Mouse (Mus musculus) neutrophil, adult 5-6 weeks (primary cell): ENCODE data around the gene Gm43191. TPM values are rescaled to one million over a fixed set of nuclear protein-coding genes. Genes with fewer than 3 reads are reported as not detected.
A peak's percentile ranks its signal among the peaks of the same experiment; 100 is the strongest.
"Not testable (repeated sequence)": the region's sequence is repeated elsewhere in the genome, so short reads cannot be mapped to it uniquely, and the experiment has no call there.

Experiments used
- ATAC-seq: fragments of 151-379, 151-347 bp; 2 replicates; pipeline ENCODE4 v1.8.0; 2017; ENCODE audit warnings: mild to moderate bottlenecking, moderate TSS enrichment; ENCODE audit not compliant: insufficient number of reproducible peaks, poor library complexity, low FRiP score, severe bottlenecking; ENCODE audit errors: extremely low read depth
- total RNA-seq: library from RNA; stranded (forward); fragments of 200-1000 nt; gene quantifications from 2 replicates; pipeline ENCODE4 v1.2.3, GENCODE M21; 2017

The Gm43191 gene
- total RNA-seq, 1 experiment from 2014 or later, result not detected

DNA sequence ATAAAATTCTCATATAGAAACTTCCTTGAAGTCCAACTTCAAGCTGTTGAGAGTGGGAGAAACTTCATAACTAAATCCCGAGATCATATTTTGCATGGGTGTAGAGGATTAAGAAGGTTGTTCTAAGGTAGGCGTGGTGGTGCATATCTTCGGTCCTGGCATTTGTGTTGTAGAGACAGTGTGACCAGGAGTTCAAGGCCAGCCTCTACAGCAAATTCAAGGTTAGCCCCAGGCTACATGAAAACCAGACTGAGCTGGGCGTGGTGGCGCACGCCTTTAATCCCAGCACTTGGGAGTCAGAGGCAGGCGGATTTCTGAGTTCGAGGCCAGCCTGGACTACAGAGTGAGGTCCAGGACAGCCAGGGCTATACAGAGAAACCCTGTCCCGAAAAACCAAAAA lies 16.8 kb downstream of the Gm43191 start:
- not testable (repeated sequence) for ATAC-seq

DNA sequence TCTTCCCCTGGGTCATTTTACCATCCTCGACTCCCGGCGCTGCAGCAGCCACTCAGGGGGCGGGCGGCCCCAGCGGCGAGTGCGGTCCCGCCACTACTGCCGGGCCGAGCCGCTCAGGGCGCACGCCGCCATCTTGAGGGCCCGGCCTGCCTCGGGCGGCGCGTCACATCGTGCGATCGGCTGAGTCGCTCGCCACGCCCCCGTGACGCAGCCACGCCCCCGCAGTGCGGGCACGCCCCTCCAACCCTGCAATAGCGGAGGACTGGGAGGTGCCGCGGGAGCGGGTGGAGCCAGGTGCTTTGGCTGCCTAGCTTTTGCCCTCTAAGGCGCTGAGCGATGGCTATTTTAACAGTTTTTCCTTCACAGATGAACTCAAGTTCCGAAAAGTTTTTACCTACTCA lies 18.6 kb downstream of the Gm43191 start, which contains the start of gene Mfsd14a:
TSS of gene Mfsd14a (minus strand) at position 215 of the 401 bp plus-strand sequence.
- peak; percentile 98 for ATAC-seq

DNA sequence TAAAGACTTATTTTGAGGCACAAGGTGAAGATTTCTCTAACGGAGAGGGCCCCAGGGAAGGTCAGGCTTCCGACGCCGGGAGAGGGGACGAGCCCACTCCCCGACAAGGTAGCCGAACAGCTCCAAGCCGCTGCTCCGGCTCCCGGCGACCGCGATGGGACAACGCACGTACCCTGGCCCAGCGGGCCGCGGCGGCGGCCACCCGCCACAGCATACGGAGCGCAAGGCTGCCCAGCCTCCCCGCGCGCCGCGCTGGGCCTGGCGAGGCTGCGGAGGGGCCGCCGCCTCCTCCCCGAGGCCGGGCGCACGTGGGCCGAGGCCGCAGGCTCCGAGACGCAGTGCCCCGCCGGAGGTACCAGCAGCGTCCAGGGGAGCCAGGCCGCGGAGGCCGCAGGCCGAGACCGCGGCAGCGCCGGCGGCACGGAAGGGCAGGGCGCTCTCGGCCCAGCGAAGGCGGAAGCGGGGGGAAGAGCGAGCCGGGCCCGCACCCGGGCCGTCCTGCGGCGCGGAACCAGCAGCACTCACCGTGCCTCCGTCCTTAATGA lies 19.1 kb downstream of the Gm43191 start:
- peak; percentile 46 for ATAC-seq

DNA sequence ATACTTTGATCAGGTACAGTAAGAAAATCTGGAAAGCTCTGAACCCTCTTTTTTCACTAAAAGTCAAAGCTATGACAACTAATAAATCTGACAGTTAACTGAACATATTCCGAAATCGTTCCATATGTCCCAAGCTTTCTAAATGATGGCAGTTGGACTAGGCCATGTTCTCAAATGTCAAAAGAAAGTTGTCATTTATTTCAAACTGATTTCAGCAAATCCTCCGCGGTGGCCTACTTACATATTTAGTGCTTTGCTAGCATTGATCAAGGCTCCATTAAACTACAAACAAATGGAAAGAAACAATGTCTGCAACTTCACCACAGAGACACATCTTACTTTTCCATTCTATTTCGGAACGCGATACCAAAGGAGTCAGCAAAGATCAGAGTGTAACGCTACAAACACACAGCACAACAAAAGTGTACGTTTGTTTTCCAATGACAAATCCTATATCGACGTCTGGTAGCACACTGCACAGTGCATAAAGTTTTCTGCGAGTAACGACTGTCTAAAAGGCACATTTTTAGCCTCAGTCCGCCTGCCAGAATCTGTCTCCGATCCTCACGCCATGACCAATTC lies 19.7 kb downstream of the Gm43191 start:
- ATAC-seq, result no peak

DNA sequence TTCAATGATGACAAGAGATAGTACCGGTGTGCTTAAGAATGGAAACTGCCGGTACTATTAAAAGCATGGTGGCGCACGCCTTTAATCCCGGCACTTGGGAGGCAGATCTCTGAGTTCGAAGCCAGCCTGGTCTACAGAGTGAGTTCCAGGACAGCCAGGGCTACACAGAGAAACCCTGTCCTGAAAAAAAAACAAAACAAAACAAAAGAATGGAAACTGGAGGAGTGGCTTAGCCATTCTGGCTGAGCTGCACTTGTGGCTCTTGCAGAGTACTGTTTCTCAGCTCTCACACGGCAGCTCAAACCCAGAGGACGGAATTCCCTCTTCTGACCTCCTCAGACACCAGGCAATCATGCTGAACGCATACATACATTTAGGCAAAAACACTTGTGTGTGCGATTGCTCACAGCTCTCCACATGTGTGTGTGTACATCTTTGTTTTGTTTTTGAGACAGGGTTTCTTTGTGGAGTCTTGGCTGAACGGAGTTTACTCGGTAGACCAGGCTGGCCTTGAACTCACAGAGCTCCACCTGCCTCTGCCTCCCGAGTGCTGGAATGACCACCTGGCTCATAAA lies 21.1 kb downstream of the Gm43191 start:
- ATAC-seq, result no peak

DNA sequence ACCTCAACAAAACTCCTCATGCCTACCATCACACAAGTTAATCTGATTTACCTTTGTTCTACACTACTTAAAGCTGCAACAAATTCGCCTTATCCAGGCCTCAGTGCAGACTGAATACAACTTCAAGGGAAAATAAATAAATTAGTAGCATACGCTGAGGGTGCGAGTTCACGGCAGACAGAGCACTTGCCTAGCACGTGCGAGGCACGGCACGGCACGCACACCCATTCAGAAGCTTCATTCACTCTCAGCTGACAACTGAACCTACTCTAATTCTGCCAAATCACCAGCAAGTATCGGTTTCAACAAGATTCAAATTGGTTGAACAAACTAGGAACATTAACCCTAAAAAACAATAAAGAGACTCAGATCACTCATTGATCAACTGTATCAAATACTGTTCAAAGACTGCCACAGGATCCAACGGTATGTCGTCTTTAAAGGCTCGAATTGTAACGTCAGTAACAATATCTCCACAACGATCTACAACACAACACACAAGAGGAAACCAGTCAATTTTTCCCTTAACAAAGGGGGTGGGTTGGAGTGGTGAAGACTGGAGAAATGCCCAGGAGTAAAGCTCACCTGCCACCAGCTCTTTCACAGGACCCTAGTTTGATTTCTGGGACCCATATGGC lies 22.0 kb downstream of the Gm43191 start:
- no peak for ATAC-seq

DNA sequence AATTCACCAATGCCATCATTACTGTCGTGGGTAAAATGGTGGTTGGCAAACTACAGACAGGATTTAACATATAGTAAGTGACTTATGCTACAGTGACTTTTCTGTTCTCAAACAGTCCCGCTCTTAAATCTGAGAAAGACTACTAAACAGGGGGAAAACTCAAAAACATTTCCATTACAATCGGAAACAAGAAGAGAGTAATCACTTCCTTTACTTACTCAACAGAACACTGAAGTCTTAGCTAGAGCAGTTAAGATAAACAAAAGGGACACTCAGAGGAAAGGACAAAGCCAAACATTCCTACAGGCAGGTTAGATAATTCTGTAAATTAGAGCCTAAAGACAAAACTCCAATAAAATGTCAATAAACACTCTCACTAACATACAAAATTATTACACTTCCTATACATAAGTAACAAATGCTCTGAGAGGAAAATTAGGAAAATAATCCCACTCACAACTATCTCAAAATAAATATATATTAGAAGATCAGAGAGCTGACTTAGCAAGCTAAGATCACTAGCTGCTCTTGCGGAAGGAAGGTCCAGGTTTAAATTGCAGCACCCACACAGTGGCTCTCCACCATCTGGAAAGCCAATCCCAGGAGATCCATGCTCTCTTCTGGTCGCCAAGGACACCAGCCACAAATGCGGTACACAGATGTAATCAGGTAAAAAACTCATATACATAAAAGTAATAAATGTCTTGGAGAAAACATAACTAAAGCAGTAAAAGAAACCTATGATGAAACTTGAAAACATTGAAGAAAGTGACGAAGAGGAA lies 24.7 kb downstream of the Gm43191 start:
- ATAC-seq, result no peak

DNA sequence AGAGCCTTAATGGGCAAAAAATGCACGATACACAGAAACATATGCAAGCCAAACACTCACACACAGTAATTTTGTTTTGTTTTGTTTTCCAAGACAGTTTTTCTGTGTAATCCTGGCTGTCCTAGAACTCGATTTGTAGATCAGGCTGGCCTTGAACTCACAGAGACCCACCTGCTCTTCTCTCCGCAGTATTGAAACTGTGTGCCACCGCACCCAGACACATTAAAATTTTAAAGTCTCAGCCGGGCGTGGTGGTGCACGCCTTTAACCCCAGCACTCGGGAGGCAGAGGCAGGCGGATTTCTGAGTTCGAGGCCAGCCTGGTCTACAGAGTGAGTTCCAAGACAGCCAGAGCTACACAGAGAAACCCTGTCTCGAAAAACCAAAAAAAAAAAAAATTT lies 27.0 kb downstream of the Gm43191 start:
- ATAC-seq, result not testable (repeated sequence)

DNA sequence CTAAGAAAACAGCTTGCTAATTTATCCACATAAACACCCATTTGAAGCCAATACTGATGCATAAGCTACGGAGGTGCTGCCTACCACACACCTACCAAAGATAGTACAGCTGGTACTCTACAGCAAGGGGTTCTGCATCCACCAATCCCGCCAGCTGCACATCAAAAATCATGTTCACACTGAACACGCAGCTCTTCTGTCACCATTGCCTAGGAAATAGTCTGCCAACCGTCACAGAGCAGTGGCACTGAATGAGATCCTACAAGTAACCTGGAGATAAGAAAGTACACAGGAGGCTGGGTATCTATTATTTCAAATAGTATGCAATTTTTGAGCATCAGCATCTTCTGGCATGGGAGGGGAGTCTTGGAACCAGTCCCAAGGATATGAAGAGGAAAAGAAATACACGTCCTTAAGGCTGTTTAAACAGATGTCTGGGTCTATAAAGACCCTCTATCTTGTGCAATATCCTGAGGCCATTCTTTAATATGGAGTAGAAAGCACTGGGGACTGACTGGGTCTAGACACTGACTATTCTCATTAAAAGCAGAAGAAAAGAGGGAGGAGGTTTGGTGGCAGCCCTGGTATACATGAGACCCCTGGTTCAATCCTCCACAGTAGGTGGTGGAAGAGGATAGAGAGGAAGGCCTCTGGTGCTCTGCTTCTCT lies 27.6 kb downstream of the Gm43191 start:
- ATAC-seq, result no peak

DNA sequence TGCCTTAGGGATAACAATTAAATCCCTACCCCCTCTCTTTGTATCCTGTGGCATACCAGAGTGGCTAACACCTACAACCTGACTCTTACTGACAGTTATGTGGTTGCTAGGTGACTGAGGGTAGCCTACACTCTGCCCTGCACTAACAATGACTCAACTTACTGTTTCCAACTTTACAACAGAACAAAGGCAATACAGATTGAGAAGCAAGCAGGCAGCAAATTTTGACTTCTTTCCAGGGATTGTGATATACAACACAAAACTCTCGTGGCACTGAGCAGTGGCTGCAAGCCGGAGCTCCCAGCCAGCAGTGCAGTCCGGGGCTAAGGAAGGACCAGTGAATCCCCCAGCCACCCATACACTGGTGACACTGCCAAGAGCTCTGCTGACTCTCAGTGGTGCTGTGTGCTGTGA lies 29.0 kb downstream of the Gm43191 start:
- no peak for ATAC-seq

DNA sequence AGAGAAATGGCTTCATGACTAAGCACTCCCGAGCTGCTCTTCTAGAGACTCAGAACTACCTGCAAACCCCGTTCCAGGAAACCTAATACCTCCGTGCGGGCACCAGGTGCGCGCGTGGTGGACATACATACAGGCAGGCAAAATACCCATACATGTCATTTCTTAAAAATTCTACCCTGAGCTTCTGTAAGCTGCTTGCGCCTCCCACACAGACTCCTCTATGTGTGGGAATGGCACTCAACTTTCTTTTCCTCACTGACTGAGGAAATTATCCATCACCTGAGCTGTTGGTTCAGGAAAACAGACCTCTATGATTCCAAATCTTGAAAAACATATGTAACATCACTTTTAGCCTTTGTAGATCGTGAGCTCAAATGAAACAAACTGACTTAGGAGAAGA lies 30.4 kb downstream of the Gm43191 start:
- ATAC-seq, result no peak

DNA sequence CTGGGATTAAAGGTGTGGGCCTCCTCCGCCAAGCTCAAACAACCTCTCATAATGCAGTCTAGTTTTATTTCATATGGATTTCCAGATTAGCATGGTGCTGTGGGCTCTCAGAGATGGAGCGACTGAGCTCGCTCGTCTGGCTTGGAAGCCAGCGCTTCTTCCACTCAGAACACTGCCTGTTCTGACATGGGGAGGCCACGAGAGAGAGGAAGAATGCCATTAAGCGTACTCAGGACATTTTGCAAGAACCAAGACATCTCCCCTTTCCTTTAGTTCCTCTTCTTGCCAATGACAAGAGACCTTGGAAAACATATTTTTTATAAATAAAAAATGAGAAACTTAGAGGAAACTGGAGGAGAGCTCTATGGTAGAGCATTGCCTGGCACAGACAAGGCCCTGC lies 32.3 kb downstream of the Gm43191 start:
- ATAC-seq, result peak; percentile 44; the same call in 1 of the 2 replicates

DNA sequence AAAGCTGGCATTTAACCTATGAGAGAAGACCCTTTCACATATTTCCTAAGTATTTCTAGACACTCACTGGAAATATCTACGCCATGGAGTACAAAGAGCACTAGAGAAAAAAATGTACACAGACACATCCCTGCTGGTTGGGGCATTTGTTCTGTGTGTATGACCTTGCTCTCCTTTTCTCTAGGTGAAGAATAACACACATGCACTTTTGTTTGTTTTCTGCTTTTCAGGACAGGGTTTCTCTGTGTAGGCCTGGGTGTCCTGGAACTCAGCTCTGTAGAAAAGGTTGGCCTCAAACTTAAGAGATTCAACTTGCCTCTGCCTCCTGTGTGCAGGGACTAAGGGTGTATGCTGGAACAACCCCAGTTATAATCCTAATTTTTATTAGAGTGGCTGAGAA lies 34.7 kb downstream of the Gm43191 start:
- ATAC-seq, result no peak

DNA sequence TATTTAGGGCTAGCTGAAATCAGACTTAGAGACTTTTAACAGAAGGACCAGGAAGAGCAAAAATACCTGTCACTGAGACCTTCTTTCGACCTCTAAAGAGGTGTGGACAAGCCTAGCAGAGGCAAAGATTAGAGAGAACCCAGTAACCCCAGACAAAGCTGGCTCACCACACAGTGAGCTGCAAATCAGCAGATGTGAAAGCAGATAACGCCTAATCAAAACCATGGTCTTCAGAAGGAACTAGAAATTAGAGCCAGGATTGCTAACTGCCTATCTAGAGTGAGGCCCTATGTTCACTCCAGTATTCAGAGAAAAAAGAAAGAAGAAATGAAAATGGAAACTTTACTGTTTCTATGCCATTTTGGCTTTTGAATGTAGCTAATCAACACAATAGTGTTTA lies 38.7 kb downstream of the Gm43191 start:
- ATAC-seq, result no peak

DNA sequence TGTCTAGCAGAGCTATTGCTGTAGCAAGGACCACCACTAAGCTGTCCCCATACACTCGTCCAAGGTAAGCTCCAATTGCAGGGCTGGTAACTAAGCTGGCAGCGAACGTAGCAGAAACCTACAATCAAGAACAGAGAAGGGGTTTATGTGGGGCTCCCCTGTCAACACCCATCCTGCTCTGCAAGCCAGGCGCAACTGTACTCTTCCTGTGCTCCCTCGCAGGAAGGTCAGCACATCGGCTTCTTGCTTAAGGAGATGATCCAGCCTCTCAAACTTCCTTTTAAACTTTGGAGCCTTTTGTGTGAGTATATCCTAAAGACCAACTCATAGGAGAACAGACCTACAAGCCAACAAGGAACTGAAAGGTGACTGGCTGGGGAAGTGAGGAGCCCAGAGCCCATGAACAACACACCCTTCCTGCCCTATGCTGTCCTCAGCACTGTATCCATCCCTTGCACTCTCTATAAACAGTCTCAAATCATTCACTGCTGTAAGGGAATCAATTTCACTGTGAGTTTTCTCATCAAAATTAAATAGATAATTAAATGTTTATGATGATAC lies 39.2 kb downstream of the Gm43191 start:
- ATAC-seq, result no peak

DNA sequence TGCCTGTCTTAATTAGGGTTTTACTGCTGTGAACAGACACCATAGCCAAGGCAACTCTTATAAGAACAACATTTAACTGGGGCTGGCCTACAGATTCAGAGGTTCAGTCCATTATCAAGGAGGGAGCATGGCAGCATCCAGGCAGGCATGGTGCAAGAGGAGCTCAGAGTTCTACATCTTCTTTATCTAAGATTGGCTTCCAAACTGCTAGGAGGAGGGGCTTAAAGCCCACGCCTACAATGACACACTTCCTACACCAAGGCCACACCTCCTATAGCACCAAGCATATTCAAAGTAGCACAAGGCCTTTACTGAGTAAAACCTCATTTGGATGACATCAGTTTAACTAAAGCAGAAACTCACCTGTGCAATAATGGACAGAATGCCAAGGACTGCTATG lies 41.0 kb downstream of the Gm43191 start:
- peak; percentile 68 for ATAC-seq

DNA sequence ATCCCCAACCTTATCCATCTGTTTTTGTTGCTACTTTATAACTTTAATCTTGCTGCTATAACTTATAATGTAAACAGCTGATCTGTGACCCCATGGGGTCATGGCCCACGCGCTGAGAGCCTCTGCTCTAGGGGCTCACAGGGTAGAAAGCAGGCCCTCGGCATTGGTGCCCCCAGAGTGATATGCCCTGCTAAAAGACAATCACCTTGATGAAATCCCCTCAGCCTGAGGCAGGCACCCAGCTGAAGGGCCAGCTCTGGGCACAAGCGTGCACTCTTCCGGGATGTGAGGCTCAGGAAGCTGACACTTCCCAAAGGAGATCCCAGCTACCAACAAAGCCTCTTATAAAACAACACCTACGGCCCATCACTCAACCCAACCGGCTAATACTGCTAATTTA lies 42.5 kb downstream of the Gm43191 start:
- ATAC-seq, result no peak

DNA sequence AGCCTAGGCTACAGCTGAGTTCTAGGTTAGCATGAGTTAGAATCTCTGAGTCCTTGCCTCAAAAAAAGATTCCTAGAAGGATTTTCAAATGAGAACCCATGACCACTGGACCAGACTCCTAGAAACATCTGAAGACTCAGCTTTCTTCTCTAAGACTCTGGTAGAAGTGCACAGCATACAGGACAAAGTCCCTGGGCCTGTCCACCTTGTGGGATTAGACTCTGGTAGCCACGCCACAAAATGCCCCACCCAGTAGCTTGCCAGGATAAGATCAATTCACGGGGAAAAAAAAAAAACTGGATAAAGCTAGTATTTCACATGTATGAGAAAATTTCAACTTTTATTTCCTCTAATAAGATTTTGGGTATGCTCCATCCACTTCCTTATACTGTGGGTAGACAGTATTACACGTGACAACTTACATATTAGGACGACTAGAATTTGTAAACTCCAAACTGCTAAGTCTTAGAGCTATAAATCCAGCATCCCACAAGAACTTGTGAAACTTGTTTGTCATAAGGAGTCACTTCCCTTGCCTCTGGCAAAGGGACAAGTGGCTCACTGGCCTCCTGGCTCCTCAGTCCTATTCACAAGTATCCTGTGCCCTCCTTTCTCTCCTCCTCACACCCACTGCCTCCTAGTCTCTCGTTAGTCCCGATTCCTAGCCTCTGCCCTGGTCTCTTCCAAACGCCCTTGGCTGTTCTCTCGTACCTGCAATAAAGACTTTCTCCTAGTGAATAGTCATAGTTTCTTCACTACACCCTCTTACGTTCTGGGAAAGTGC lies 43.2 kb downstream of the Gm43191 start:
- no peak for ATAC-seq
